Mouse (Mus musculus) liver, embryonic 15.5 days (tissue): ENCODE data around the gene Adcy4. TPM values are rescaled to one million over a fixed set of nuclear protein-coding genes. Genes with fewer than 3 reads are reported as not detected.

Experiments
- ATAC-seq: fragments of 200-750 bp; cut with Nextera tagmentation; 2 replicates; pipeline ENCODE4 v1.8.0; 2017; ENCODE audit warnings: moderate number of reproducible peaks, mild to moderate bottlenecking, moderate library complexity; ENCODE audit not compliant: insufficient read depth
- H3K27ac ChIP-seq: fragments of 300-500 bp; sonication (generic); replicated peaks from 2 replicates; pipeline ENCODE4 v1.5.1; 2015; ENCODE audit warnings: mild to moderate bottlenecking, inconsistent platforms
- H3K27me3 ChIP-seq: fragments of 300-500 bp; sonication (generic); 2 replicates; pipeline ENCODE4 v1.6.1; 2015; ENCODE audit warnings: mild to moderate bottlenecking, inconsistent platforms
- H3K36me3 ChIP-seq: fragments of 300-500 bp; sonication (generic); replicated peaks from 2 replicates; pipeline ENCODE4 v1.6.1; 2015; ENCODE audit warnings: moderate library complexity, mild to moderate bottlenecking, inconsistent platforms
- H3K4me1 ChIP-seq: fragments of 300-500 bp; sonication (generic); replicated peaks from 2 replicates; pipeline ENCODE4 v1.6.1; 2015; ENCODE audit warnings: inconsistent platforms
- H3K4me2 ChIP-seq: fragments of 300-500 bp; sonication (generic); 2 replicates; pipeline ENCODE4 v1.6.1; 2015; ENCODE audit warnings: moderate library complexity, mild to moderate bottlenecking, inconsistent platforms
- H3K4me3 ChIP-seq: fragments of 300-500 bp; sonication (generic); replicated peaks from 2 replicates; pipeline ENCODE4 v1.5.1; 2015; ENCODE audit warnings: mild to moderate bottlenecking, inconsistent platforms
- H3K9ac ChIP-seq: fragments of 300-500 bp; sonication (generic); 2 replicates; pipeline ENCODE4 v1.6.1; 2015; ENCODE audit warnings: moderate library complexity, mild to moderate bottlenecking, inconsistent platforms
- H3K9me3 ChIP-seq: fragments of 300-500 bp; sonication (generic); replicated peaks from 2 replicates; pipeline ENCODE4 v1.6.1; 2016; ENCODE audit warnings: inconsistent platforms
- WGBS: fragments of 180-500 bp; shearing (Covaris S2); methylation state at CpG from one replicate; pipeline ENCODE4 v1.1.7; 2015; ENCODE audit warnings: mixed read lengths; ENCODE audit not compliant: insufficient replicate concordance; 5-methylcytosine and 5-hydroxymethylcytosine counted together
- polyA plus RNA-seq: library from polyadenylated mRNA; unstranded; fragments of >200 nt; fragmentation: Nextera tagmentation; extraction: Ambion mirVana; gene quantifications from 2 replicates; pipeline ENCODE4 v1.2.1, GENCODE M21; 2015

The Adcy4 gene
- polyA plus RNA-seq, 1 experiment from 2014 or later, result 1.4 TPM

GRCm38 (mm10) chr14:55822991-55823762 lies 39.3 kb upstream of the Adcy4 start, which contains the start of gene Nfatc4:
Gene Nfatc4 (plus strand): TSS chr14:55823144.
- Histone ChIP-seq H3K9me3 (no peaks in the 10 kb centered on the region), H3K9ac (no peak within 1 kb of the TSS), H3K27me3 (peaks cover 72% of the 10 kb centered on the region), H3K4me3 (peak within 1 kb of the TSS; percentile 55), H3K27ac (peak within 1 kb of the TSS; percentile 20; the same call in 1 of the 2 replicates), H3K36me3 (no peaks in the 10 kb centered on the region), H3K4me2 (peak within 1 kb of the TSS; percentile 76), H3K4me1 (peaks cover 23% of the 10 kb centered on the region)
- WGBS, result under 1% methylated on average over 42 of the region's 46 CpGs
- peak; percentile 47; the same call in 1 of the 2 replicates for ATAC-seq

GRCm38 (mm10) chr14:55822435-55822990 lies 38.6 kb upstream of the Adcy4 start:
- no peaks in the 10 kb centered on the region for H3K9me3 ChIP-seq
- peak overlapping the region; percentile 20; the same call in 1 of the 2 replicates for H3K27ac ChIP-seq
- peak overlapping the region; percentile 55 for H3K4me3 ChIP-seq
- peaks cover 66% of the 10 kb centered on the region for H3K27me3 ChIP-seq
- H3K4me2 ChIP-seq, result peak overlapping the region; percentile 76
- 4% methylated on average over 13 of the region's 13 CpGs for WGBS
- H3K9ac ChIP-seq, result no peak overlapping the region
- no peaks in the 10 kb centered on the region for H3K36me3 ChIP-seq
- H3K4me1 ChIP-seq, result peaks cover 23% of the 10 kb centered on the region
- no peak for ATAC-seq

GRCm38 (mm10) chr14:55820576-55820975 lies 36.7 kb upstream of the Adcy4 start:
- H3K27ac ChIP-seq, result no peak overlapping the region
- 68% methylated on average over 9 of the region's 9 CpGs for WGBS
- ATAC-seq, result no peak

GRCm38 (mm10) chr14:55819845-55820405 lies 36.0 kb upstream of the Adcy4 start:
- no peaks in the 10 kb centered on the region for H3K36me3 ChIP-seq
- H3K4me2 ChIP-seq, result no peak overlapping the region
- no peak overlapping the region for H3K27ac ChIP-seq
- peaks cover 47% of the 10 kb centered on the region for H3K27me3 ChIP-seq
- peaks cover 22% of the 10 kb centered on the region for H3K4me1 ChIP-seq
- WGBS, result 59% methylated on average over 7 of the region's 7 CpGs
- no peak overlapping the region for H3K4me3 ChIP-seq
- no peak overlapping the region for H3K9ac ChIP-seq
- H3K9me3 ChIP-seq, result no peaks in the 10 kb centered on the region
- no peak for ATAC-seq

More at GRCm38 (mm10) chr14:55820576-55820975, 36.7 kb upstream of the Adcy4 start:
- H3K4me2 ChIP-seq, result no peak overlapping the region
- H3K9me3 ChIP-seq, result no peaks in the 10 kb centered on the region
- H3K4me3 ChIP-seq, result no peak overlapping the region
- no peak overlapping the region for H3K9ac ChIP-seq
- no peaks in the 10 kb centered on the region for H3K36me3 ChIP-seq
- H3K4me1 ChIP-seq, result peaks cover 23% of the 10 kb centered on the region
- peaks cover 47% of the 10 kb centered on the region for H3K27me3 ChIP-seq

- 0 out of 2 replicates have a peak, but pooled peaks cover 7% of the 10 kb centered on the region for H3K4me1 ChIP-seq
- peaks cover 26% of the 10 kb centered on the region for H3K27me3 ChIP-seq
- H3K9ac ChIP-seq, result no peak overlapping the region
- H3K4me2 ChIP-seq, result peak overlapping the region; percentile 55
- no peak overlapping the region for H3K27ac ChIP-seq
- 27% methylated on average over 17 of the region's 17 CpGs for WGBS
- no peak for ATAC-seq
- H3K36me3 ChIP-seq, result no peaks in the 10 kb centered on the region
- no peaks in the 10 kb centered on the region for H3K9me3 ChIP-seq
- H3K4me3 ChIP-seq, result peak overlapping the region; percentile 42
Observed at GRCm38 (mm10) chr14:55815310-55815751, 31.4 kb upstream of the Adcy4 start.

- Histone ChIP-seq H3K9me3 (no peaks in the 10 kb centered on the region), H3K4me2 (peak overlapping the region; percentile 55), H3K4me1 (0 out of 2 replicates have a peak, but pooled peaks cover 7% of the 10 kb centered on the region), H3K36me3 (no peaks in the 10 kb centered on the region), H3K27ac (no peak overlapping the region), H3K4me3 (peak overlapping the region; percentile 42), H3K9ac (no peak overlapping the region), H3K27me3 (peaks cover 22% of the 10 kb centered on the region)
- no peak for ATAC-seq
- WGBS, result 27% methylated on average over 16 of the region's 16 CpGs
Observed at GRCm38 (mm10) chr14:55814885-55815284, 31.0 kb upstream of the Adcy4 start.

GRCm38 (mm10) chr14:55795380-55796163 lies 11.7 kb upstream of the Adcy4 start:
- Histone ChIP-seq H3K4me3 (no peak overlapping the region), H3K36me3 (no peaks in the 10 kb centered on the region), H3K4me1 (peaks cover 10% of the 10 kb centered on the region), H3K9me3 (no peaks in the 10 kb centered on the region), H3K27me3 (peaks cover 3% of the 10 kb centered on the region; the same call in 1 of the 2 replicates), H3K27ac (no peak overlapping the region), H3K4me2 (no peak overlapping the region), H3K9ac (no peak overlapping the region)
- WGBS, result 53% methylated on average over 15 of the region's 15 CpGs
- ATAC-seq, result no peak

GRCm38 (mm10) chr14:55793946-55794345 lies 10.1 kb upstream of the Adcy4 start:
- Histone ChIP-seq H3K9me3 (no peaks in the 10 kb centered on the region), H3K4me3 (no peak overlapping the region), H3K27me3 (peaks cover 3% of the 10 kb centered on the region; the same call in 1 of the 2 replicates), H3K4me2 (no peak overlapping the region), H3K4me1 (peaks cover 11% of the 10 kb centered on the region), H3K9ac (no peak overlapping the region), H3K36me3 (no peaks in the 10 kb centered on the region), H3K27ac (no peak overlapping the region)
- ATAC-seq, result no peak
- WGBS, result 40% methylated on average over 2 of the region's 2 CpGs

GRCm38 (mm10) chr14:55793461-55793860 lies 9.6 kb upstream of the Adcy4 start:
- 42% methylated on average over 2 of the region's 2 CpGs for WGBS
- no peak overlapping the region for H3K4me2 ChIP-seq
- H3K36me3 ChIP-seq, result no peaks in the 10 kb centered on the region
- H3K27ac ChIP-seq, result no peak overlapping the region
- no peak overlapping the region for H3K9ac ChIP-seq
- no peak for ATAC-seq
- peaks cover 3% of the 10 kb centered on the region; the same call in 1 of the 2 replicates for H3K27me3 ChIP-seq
- H3K9me3 ChIP-seq, result no peaks in the 10 kb centered on the region
- peaks cover 14% of the 10 kb centered on the region for H3K4me1 ChIP-seq
- no peak overlapping the region for H3K4me3 ChIP-seq

GRCm38 (mm10) chr14:55788256-55789050 lies 4.6 kb upstream of the Adcy4 start, which contains the start of gene Ripk3:
Gene Ripk3 (minus strand): TSS chr14:55788865.
- Histone ChIP-seq H3K4me1 (peaks cover 15% of the 10 kb centered on the region), H3K27me3 (peaks cover 32% of the 10 kb centered on the region), H3K9ac (peak within 1 kb of the TSS; percentile 35), H3K4me3 (peak within 1 kb of the TSS; percentile 59), H3K9me3 (no peaks in the 10 kb centered on the region), H3K27ac (no peak within 1 kb of the TSS), H3K36me3 (no peaks in the 10 kb centered on the region), H3K4me2 (peak within 1 kb of the TSS; percentile 88)
- WGBS, result 2% methylated on average over 40 of the region's 40 CpGs
- peak; percentile 32; the same call in 1 of the 2 replicates for ATAC-seq
